Mouse (Mus musculus): Measurements from ENCODE around the gene Fbxo22.
"Not testable (repeated sequence)": the region's sequence is repeated elsewhere in the genome, so short reads cannot be mapped to it uniquely, and the experiment has no call there.

Gene Fbxo22

DNA sequence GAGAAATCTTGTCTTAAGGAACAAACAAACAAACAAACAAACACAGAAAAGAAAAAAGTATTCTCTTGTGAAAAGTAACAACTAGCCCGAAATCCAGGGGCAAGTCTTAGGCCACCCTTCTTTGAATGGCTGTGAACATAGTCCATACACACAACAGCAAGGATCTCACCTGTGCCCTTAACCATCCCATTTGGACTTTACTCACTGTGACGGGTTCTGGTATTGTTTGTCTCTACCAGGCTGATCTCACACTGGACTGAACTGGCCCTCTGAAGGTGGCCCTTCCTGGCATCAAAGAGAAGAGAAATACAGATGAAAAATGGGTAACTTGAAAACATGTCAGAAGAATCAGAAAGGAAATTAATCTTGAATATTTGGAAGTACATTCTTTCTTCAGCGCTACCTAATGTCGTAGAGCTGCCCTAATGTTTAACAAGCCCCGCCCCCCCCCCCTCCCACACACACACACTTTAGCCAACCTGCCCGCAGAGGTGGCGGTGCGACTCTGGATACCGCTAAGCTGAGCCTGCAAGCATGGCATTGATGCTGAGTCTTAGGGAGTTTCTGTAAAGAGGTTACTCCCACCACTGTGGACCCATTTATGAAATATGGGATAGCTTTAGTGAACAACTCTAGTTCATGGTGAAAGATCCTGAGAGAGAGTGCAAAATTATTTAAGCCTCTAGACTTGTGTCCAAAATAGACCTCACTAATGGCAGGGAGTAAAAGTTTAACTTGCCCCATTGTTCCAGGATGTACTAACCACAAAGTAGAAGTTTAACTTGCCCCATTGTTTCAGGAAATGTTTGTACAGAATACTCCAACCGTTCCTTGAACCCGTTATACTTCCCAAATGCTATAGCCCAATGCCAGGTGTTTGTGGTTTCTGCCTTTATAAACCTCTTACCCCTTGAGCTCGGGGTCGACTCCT, 27.8 kb downstream of the Fbxo22 start:
- DNase-seq (ENCODE audit: low read depth, low spot score) = no peak

DNA sequence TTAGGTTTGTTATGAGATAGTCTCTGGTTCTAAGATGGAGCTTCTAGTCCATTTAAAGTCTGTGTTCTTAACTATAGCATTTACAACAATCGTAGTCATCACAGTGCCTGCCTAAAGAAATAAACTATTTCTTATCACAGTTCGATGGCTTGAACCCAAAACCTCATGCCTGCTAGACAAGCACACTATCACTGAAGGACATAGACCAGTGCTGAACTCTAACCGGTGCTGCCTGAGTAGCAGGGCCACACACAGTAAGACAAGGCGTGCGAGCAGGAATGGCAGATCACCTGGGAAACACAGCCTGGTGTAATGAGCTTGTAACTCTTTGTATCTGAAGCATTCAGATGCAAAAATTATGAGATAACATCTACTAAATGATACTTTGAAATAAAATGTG, 32.1 kb downstream of the Fbxo22 start:
- DNase-seq (ENCODE audit: low read depth, low spot score) = no peak

DNA sequence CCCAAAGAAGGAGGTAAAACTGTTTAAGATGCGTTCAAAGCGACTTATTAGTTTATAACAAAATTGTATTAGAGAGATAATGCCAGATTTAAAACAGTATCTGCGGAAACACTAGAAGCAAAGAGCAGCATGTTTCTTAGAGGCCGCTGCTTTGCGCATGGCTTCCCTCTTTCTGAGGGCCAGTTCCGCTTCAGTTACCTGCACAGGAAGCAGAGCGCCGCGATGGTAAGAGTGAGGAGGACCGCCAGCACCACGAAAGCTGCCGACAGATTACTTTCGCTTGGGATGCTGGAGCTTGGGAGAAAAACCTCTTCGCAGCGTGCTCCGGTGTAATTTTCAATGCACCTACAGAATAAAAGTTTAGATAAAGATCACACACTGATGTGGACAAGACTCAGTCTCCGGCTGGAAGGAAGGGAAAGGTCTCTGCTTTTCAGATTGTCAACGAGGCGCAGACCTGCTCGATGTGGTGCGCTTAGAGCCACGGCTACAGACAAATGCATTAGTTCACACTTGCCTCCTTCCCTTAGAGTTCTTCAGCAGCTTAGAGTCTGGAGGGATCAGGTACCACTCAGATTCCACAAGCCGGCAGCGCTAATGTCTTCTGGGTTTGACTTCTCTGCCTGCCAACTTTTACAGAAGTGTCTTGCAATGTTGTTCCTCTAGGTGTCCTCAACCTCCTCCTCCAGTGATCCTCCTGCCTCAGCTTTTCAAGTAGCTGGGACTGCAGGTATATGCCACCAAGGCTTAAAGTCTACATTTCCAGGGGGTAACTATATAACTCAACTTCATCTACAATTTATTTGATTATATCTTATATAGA, 33.3 kb downstream of the Fbxo22 start:
- peak; percentile 58 for DNase-seq (ENCODE audit: low read depth, low spot score)

DNA sequence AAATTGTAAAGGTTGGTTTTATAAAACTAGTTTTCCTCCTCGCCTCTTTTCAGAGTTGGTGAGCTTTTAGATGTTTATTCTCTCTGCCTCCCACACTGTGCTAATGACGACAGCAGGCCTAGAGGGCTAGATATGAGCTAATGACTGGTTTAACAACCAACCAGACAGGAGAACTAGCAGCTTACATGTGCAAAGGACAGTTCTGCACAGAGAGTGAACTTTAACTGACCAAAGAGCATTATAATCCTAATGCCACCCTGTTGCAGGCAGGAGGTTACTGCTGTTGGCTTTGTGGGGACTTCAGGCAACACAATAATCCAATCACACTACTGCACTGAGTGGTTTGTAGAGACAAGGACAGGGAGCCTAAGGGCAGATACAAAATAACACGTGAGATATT, 34.6 kb downstream of the Fbxo22 start:
- no peak for DNase-seq (ENCODE audit: low read depth, low spot score)

DNA sequence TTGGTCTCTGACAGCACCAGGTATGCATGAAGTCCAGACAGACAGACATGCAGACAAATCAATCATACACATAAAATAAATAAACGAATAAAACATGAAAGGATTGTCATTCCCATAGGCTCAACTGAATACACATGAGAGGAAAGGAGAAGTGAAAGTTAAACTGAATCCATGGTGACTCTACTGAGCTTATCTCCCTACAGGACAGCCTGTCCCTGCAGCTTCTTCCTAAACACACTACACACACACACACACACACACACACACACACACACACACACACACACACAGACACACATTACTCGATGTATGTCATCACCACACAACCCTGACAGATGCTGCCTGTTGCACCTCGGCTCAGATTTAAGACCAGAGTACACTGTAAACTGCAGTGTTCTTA, 35.4 kb downstream of the Fbxo22 start:
- no peak for DNase-seq (ENCODE audit: low read depth, low spot score)

DNA sequence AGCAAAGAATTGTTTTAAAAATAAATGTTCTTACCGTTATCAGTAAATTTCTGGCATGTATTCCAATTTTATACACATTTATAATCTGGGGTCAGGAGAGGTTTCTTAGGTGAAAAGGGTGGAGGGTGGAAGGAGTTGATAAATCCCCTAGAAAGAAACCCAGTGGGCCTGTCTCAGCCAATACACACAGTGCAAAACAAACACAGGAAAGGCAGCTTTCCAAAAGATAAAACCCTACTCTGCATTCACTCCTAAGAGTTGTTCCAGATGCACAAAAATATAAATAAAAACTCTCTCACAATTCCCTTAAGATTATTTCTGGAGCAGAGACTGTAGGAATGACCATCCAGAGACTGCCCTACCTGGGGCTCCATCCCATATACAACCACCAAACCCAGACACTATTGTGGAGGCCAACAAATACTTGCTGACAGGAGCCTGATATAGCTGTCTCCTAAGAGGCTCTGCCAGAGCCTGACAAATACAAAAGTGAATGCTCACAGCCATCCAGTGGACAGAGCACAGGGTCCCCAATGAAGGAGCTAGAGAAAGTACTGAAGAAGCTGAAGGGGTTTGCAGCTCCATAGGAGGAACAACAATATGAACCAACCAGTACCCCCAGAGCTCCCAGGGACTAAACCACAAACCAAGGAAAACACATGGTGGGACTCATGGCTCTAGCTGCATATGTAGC, 36.5 kb downstream of the Fbxo22 start:
- not testable (repeated sequence) for DNase-seq (ENCODE audit: low read depth, low spot score)

DNA sequence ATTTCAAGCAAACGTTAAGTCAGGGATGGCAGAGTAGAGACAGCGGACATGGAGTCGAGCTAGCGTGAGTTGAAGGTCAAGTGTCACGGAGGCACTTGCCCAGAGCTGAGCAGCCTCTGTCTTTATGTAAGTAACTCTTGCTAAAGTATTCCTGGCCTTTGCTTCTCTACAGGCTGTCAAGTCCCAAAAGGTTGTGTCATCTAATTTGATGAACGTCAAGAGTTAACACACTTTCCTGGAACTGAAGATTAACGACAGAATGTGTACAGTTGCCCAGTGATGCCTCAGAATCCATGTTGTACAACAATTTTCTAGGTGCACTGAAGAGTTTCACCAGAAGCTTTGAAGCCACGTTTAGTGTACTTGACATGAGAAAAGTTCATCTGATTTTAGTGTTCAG, 37.7 kb downstream of the Fbxo22 start:
- no peak for DNase-seq (ENCODE audit: low read depth, low spot score)

DNA sequence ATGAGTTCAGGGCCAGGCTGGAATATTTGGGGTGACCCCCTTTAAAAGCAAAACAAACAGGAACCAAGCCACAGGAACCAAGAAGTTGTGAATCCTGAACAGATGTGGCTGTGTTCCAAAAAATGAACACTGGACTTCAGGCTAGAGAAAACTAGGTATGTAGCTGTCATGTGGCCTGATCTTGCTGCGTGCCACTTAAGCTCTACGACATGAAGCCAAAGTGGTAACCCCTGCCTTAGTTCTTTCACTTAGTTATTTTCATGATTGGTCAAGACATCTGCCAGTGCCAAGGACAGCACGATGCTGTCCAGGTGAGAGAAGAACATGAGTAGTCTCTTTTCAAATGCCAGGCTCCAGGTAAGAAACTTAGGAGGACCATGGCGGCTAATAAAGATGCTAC, 38.2 kb downstream of the Fbxo22 start:
- no peak for DNase-seq (ENCODE audit: low read depth, low spot score)

DNA sequence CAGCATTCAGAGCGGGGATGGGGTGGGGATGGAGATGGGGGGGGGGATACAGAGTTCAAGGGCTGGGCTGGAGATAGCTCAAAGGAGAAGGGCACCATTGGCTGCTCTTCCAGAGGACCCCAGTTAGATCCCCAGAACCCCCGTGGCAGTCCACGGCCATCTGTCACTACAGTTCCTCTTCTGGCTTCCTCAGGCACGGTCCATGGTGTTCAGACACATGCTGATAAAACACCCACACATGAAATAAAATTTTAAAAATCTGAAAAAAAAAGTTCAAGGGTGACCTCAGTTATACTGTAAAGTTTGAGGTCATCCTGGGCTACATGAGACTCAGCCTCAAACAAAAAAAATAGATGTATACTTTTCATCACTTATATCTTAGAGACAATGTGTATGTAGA, 39.7 kb downstream of the Fbxo22 start:
- no peak for DNase-seq (ENCODE audit: low read depth, low spot score)

DNA sequence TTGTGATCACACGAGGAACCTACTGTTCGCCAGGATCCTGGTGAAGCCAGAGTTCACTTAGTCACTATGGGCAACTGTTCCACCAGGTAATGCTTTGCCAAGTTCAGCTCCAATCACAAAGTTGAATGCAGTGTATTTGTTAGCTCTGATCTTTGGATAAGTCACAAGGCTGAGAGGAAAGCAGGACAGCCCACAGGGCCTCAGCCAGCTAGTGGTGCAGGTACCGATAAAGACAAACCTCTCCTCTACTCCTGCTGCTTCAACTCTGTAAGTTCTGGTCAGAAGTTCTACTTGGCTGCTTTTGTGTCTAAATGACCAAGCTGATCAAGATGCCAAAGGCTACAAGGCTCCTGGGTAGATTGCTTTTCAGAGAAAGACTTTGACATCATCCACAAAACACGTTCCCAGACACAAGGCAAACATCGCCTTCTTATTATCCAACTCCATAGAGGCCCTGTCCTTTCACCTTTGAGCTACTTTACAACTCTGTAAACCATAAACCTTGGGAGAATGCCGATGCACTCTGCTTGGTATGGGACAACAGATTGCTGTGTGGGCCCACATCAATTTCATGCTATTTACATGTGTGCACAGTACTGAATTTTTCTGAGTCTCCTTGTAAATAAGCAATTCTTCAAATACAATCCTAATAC, 42.0 kb downstream of the Fbxo22 start:
- no peak for DNase-seq (ENCODE audit: low read depth, low spot score)

DNA sequence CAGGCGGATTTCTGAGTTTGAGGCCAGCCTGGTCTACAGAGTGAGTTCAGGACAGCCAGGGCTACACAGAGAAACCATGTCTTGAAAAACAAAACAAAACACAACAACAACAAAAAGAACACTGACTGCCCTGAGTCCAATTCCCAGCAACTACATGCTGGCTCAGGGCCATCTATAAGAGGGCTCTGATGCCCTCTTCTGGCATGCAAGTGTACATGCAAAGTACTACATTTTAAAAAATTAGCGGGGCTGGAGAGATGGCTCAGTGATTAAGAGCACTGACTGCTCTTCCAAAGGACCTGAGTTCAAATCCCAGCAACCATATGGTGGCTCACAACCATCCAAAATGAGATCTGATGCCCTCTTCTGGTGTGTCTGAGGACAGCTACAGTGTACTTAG, 43.4 kb downstream of the Fbxo22 start:
- DNase-seq (ENCODE audit: low read depth, low spot score) = peak; percentile 35

DNA sequence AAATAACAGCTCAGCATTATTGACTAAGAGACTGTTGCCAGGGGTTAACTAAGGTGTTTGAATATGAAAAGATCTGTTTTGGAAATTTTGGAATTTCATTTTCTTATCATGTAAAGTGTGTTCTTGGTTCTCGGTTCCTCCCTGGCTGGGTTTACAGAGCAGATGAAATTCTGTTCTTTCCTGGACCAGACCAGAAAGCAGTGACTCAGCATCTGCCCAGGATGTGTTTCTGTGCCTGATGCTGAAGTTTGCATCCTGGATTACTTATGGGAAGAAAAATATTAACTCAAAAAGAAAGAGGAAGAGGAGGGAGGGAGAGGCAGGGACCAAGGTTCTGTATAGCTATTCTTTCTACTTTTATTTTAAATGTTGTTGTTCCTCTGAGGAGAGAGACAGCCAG, 45.1 kb downstream of the Fbxo22 start:
- DNase-seq (ENCODE audit: low read depth, low spot score) = no peak

DNA sequence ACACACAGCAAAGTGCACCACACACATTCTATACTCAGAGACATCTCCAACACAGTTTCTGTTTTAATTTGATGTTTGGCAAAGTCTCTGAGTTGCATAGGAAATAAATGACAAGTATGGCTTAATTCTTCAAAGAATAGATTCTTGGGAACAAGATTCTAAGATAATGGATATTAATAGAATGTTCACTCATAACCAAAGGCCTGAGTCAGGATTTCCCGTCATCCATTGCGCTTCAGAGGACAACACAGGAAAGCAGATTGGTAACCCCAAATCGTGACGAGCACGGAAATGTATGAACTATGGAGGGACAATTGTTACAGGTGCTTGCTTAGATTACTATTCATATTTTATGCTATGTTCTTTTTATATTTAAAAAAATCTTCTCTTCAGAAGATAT, 46.3 kb downstream of the Fbxo22 start:
- DNase-seq (ENCODE audit: low read depth, low spot score) = no peak

DNA sequence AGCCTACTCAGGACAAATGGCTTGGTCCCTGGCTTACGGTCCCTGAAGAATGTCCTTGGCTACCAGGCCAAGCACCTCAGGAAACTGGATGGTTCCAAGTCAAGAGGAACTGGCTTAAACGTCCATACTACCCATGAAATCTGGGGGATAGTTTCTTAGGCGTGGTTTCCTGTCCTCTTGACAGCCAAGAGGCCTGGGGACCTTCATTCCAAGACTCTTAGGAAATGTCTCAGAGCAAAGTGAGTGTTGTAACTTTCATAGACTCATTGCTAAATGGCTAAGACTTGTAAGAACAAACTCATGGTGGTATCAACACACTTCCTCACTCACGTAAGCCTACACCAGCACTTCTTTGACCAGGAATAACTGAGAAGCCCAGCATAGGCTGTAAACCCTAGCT, 46.9 kb downstream of the Fbxo22 start:
- no peak for DNase-seq (ENCODE audit: low read depth, low spot score)

DNA sequence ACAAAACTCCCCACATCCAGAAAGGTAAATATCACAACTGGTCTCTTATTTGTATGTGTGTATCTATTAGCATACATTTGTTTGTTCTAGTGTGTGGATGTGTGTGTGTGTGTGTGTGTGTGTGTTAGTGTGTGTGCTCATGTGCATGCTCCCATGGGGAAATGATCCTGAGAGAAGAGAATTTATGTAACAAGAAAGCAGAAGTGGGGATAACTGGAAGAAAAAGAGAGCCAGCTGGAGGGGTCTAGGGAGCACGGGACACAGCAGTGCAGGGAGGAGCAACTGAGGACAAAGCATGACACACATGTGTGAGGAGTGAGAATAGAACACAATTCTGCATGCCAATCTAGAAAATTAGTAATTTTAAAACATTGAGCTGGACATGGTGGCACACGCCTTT, 48.4 kb downstream of the Fbxo22 start:
- no peak for DNase-seq (ENCODE audit: low read depth, low spot score)

DNA sequence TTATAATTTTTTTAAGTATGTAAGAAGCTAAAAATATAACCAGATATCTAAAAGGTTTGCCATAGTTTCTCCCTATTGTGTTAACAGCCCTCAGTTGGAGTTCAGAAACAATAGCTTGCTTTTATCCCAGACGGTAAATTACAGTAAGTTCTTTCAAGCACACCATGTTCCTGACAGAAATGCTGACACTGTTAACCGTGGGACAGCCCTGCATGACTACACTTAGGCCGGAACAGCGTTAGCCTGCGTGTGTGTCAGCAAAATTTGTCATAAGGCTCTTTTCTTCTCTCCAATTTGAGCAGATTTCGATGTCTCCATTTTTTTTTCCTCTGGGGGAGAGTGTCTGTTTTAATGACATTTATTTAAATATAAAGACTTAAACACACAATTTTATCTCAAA, 51.0 kb downstream of the Fbxo22 start:
- DNase-seq (ENCODE audit: low read depth, low spot score) = no peak

DNA sequence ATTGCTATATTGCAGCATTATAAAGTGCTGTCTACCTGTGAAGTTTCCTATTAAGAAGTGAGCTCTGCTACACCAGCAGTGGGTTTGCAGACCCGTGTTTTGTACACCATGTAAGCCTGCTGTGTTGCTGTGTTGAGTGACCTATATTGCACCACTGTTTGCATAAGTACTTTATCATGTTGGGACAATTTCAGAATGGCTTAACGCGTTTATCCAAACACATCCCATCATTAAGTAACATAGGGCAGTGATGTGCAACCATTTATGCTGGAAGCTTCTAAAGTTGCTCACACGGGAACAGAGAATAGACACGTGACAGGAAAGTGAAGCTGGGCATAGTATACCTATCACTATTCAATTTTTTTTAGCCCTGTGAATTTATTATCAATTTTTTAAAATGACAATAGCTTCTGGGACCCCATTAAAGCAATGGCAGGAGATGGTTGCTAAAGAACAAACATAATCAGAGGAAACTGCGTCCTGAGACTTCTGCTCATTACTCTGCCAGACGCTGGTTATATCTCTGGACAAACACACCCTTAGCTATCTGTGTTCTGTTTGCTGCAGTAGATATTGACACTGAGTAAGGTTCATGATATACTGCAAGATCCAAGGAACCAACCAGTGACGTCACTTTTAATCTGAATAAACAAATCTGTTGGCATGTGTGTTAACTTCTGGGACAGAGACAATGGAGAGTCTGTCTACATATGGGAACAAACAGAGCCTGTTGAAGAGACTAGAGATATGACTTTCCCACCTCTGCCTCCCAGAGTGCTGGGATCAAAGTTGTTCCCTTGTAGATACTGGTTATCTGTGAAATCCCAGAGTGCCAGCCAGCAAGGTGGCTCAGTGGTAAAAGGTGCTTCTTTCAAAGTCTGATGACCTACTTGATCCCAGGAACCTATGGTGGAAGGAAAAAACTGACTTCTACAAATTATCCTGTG, 55.9 kb downstream of the Fbxo22 start:
- no peak for DNase-seq (ENCODE audit: low read depth, low spot score)

DNA sequence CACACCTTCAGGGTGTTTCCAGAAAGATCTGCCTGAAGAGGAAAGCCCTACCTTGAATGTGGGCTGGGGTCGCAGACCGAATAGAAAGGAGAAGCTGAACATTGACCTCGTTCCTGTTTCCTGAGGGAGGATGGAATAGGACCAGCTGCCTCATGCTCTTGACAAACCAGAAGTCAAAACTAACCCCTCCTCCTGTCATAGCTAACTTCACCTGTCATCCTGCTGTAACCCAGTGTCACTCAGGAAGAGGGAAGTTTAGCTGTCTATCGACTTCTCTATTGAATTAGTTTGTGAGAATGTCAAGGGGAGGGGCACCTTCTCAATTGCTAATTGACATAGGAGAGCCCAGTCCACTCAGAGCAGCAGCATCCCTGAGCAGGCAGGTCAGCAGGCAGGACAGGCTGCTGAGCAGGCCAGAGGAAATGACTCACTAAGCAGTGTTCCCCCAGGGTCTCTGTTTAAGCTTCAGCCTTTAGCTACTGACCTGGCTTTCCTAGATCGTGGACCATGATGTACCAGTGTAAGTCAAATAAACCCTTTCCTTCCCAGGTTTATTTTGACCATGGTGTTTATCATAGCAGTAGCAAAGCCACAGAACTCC, 63.3 kb downstream of the Fbxo22 start:
- no peak for DNase-seq (ENCODE audit: low read depth, low spot score)

DNA sequence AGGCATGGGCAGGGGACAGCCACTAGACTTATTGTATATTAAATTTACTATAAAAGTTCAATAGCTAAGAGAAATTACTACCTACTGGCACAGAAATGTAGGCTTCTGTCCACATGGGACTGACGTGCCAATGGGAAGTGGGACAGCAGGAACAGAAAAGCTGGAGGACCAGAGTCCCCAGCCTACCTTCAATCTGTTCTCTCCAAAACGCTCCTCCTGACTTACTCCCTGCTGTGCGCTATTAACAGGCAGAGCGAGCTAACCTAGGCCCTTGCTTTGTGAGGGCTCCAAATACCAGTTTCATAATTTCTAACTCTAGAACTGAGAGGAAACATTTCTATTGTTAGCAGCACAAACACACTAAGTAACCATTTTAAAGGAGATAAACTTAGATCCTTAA, 65.2 kb downstream of the Fbxo22 start:
- no peak for DNase-seq (ENCODE audit: low read depth, low spot score)
